Mouse (Mus musculus): ENCODE results near the gene Mybpc1.
"Not testable (repeated sequence)": the region's sequence is repeated elsewhere in the genome, so short reads cannot be mapped to it uniquely, and the experiment has no call there.

Mybpc1 gene

GRCm38 (mm10) chr10:88491632-88492031 lies 113.3 kb downstream of the Mybpc1 start:
- DNase-seq = peak; percentile 61

- no peak for DNase-seq
Observed at GRCm38 (mm10) chr10:88488629-88489028, 116.3 kb downstream of the Mybpc1 start.

- not testable (repeated sequence) for DNase-seq
Observed at GRCm38 (mm10) chr10:88482866-88483265, 122.1 kb downstream of the Mybpc1 start.
